ENCODE assay signal across 20 mouse cellular contexts in the genomic region with DNA sequence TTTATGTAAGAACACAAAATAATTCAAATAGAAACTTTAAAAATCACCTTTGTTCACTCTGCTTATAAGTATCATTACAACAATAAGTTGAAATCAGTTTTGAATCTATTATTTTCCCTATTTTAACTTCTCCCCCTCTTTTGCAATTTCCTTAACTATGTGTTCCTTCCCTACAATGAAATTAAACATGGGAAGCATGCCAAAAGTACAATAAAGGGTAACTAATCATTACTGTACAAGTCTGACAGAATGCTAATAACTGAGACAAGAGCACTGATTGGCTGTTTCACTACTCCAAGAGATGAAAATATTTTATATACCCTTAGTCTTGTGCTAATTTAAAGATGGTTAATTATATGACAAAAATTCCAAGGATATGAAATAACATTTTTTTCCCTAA.
"Had no signal": no experiment of that assay in that cellular context is flagged by ENCODE, and none has a peak within 500 bp of the region (broad histone marks: within the 10 kb centered on the region; RNA-seq: fewer than 3 reads in every experiment).

No protein-coding gene starts in this region.

- H3K9ac ChIP-seq: heart, embryonic 13.5 days; heart, embryonic 15.5 days; hindbrain, embryonic 13.5 days; hindbrain, embryonic 15.5 days; kidney, embryonic 15.5 days; limb, embryonic 13.5 days; limb, embryonic 15.5 days; liver, embryonic 12.5 days; liver, embryonic 14.5 days had no signal

- H3K4me3 ChIP-seq: heart, adult 2 months; heart, embryonic 13.5 days; heart, embryonic 15.5 days; hindbrain, embryonic 13.5 days; hindbrain, embryonic 15.5 days; kidney, embryonic 15.5 days; limb, embryonic 13.5 days; limb, embryonic 15.5 days; liver, embryonic 12.5 days had no signal

- H3K27me3 ChIP-seq: heart, embryonic 13.5 days; heart, embryonic 15.5 days; hindbrain, embryonic 13.5 days; hindbrain, embryonic 15.5 days; kidney, embryonic 15.5 days; limb, embryonic 13.5 days; limb, embryonic 15.5 days; liver, embryonic 12.5 days had no signal

- H3K27ac ChIP-seq: heart, adult 2 months; heart, embryonic 13.5 days; heart, embryonic 15.5 days; hindbrain, embryonic 13.5 days; hindbrain, embryonic 15.5 days; kidney, embryonic 15.5 days; kidney, postnatal 0 days; limb, embryonic 13.5 days; limb, embryonic 15.5 days; liver, embryonic 14.5 days had no signal

- ATAC-seq: intestine, embryonic 16.5 days; liver, embryonic 12.5 days had no signal

- H3K9me3 ChIP-seq: heart, embryonic 13.5 days; heart, embryonic 15.5 days; hindbrain, embryonic 13.5 days; hindbrain, embryonic 15.5 days; kidney, embryonic 15.5 days; limb, embryonic 13.5 days; limb, embryonic 15.5 days; liver, embryonic 12.5 days had no signal

- H3K36me3 ChIP-seq: heart, embryonic 13.5 days; heart, embryonic 15.5 days; hindbrain, embryonic 13.5 days; hindbrain, embryonic 15.5 days; kidney, embryonic 15.5 days; limb, embryonic 13.5 days; limb, embryonic 15.5 days; liver, embryonic 12.5 days had no signal

- DNase-seq: gastrocnemius, postnatal 14 days; gastrocnemius, postnatal 36 days; heart, adult 11 months; heart, adult 2 months; heart, postnatal 14 days; heart, postnatal 36 days; layer of hippocampus, adult 9-11 months; layer of hippocampus, postnatal 36 days had no signal

- H3K4me1 ChIP-seq: heart, embryonic 13.5 days; heart, embryonic 15.5 days; hindbrain, embryonic 15.5 days; kidney, embryonic 15.5 days; limb, embryonic 13.5 days; limb, embryonic 15.5 days had no signal

- H3K4me2 ChIP-seq: heart, embryonic 11.5 days; heart, embryonic 13.5 days; heart, embryonic 15.5 days; hindbrain, embryonic 13.5 days; hindbrain, embryonic 15.5 days; kidney, embryonic 15.5 days; limb, embryonic 13.5 days; limb, embryonic 15.5 days had no signal
